Mouse (Mus musculus) hindbrain, embryonic 14.5 days (tissue): ENCODE results near the gene Tbc1d22a. TPM values are rescaled to one million over a fixed set of nuclear protein-coding genes. Genes with fewer than 3 reads are reported as not detected.
A peak's percentile ranks its signal among the peaks of the same experiment; 100 is the strongest.

Experiments used
- ATAC-seq: fragments of 200-750 bp; cut with Nextera tagmentation; 2 replicates; pipeline ENCODE4 v1.8.0; 2017; ENCODE audit warnings: moderate number of reproducible peaks, mild to moderate bottlenecking, moderate TSS enrichment, moderate library complexity; ENCODE audit not compliant: low FRiP score
- DNase-seq: peaks from one replicate; pipeline ENCODE4 v3.0.0-alpha.2; 2015; ENCODE audit warnings: low spot score
- H3K27ac ChIP-seq: fragments of 300-500 bp; sonication (generic); 2 replicates; pipeline ENCODE4 v1.5.1; 2014; ENCODE audit warnings: mild to moderate bottlenecking, moderate library complexity
- H3K27me3 ChIP-seq: fragments of 300-500 bp; sonication (generic); 2 replicates; pipeline ENCODE4 v1.6.1; 2014; ENCODE audit warnings: mild to moderate bottlenecking, low read length, mixed read lengths; ENCODE audit not compliant: control insufficient read depth, insufficient read depth
- H3K36me3 ChIP-seq: fragments of 300-500 bp; sonication (generic); replicated peaks from 2 replicates; pipeline ENCODE4 v1.6.1; 2014; ENCODE audit not compliant: control insufficient read depth, insufficient read depth
- H3K4me1 ChIP-seq: fragments of 300-500 bp; sonication (generic); replicated peaks from 2 replicates; pipeline ENCODE4 v1.6.1; 2014; ENCODE audit warnings: antibody characterized with exemption, low read length, mixed read lengths; ENCODE audit not compliant: control insufficient read depth, insufficient read depth
- H3K4me2 ChIP-seq: fragments of 300-500 bp; sonication (generic); replicated peaks from 2 replicates; pipeline ENCODE4 v1.6.1; 2014; ENCODE audit warnings: mild to moderate bottlenecking, moderate library complexity
- H3K4me3 ChIP-seq: fragments of 300-500 bp; sonication (generic); replicated peaks from 2 replicates; pipeline ENCODE4 v1.5.1; 2014; ENCODE audit warnings: mild to moderate bottlenecking, low read length
- H3K9ac ChIP-seq: fragments of 300-500 bp; sonication (generic); 2 replicates; pipeline ENCODE4 v1.6.1; 2014
- H3K9me3 ChIP-seq: fragments of 300-500 bp; sonication (generic); 2 replicates; pipeline ENCODE4 v1.6.1; 2016; ENCODE audit warnings: low read length; ENCODE audit not compliant: control insufficient read depth
- WGBS: fragments of 180-500 bp; shearing (Covaris S2); extraction: QIAGEN DNeasy Blood & Tissue Kit; methylation state at CpG from one replicate; pipeline ENCODE4 v1.1.7; 2014; 5-methylcytosine and 5-hydroxymethylcytosine counted together
- polyA plus RNA-seq: library from polyadenylated mRNA; unstranded; fragments of >200 nt; fragmentation: Nextera tagmentation; extraction: Ambion mirVana; gene quantifications from 2 replicates; pipeline ENCODE4 v1.2.1, GENCODE M21; 2014

Gene Tbc1d22a
- polyA plus RNA-seq, 1 experiment from 2014 or later: 10.7 TPM

DNA sequence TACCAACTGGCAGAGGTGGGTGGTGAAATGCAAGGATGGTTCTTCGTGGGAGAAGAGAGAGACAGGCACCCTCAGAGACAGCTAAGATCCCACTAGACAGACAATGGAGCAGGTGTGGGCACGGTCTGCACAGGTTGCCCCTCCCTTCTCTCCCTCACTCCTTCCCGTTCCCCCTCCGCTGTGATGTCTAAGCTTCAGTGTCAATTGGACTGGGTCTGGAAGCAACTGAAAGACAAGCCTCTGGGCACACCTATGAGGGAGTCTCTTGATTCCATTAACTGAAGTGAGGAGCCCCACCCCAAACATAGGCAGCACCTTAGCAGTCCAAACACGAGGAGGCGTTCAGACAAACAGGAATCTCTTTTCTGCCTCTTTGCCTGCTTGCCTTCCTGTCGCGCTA, 293.3 kb downstream of the Tbc1d22a start:
- no peak overlapping the region for H3K4me2 ChIP-seq

DNA sequence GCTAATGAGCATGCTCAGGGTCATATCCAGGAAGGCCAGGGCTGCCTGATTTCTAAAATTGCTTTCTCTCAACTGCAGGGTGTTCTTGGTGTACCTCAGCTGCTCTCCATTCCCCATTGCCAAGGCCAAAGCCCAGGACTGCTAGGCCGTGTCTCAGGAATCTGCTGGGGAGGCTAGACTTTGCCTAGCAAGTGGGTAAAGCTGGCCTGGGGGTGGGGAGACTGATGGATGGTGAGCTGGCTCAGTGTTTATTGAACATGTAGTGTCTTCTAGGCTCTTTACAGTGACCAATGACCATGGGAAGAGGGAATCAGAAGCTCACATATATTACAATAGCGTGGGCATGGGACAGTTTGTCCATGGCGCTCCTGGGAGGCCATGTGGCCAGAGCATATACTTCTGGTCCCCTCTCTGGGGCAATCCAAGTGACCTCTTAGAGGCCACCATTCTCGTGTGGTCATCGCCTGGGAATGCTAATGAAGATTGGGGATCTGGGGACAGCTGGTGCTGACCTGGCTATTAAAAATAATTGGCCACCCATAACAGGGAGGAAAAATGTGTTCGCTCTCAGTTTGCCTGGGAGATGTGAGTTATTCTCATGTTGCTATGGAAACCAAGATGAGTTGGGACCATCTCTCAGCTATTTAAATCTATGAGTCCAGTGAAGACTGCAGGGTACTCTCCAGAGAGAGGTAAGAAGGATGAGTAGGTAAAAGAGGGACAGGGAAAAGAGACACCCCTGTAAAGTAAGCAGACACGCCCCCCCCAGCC, 294.3 kb downstream of the Tbc1d22a start:
- Histone ChIP-seq H3K9ac (no peak overlapping the region), H3K36me3 (no peaks in the 10 kb centered on the region), H3K27ac (no peak overlapping the region), H3K4me3 (no peak overlapping the region), H3K4me1 (peaks cover 16% of the 10 kb centered on the region), H3K9me3 (no peaks in the 10 kb centered on the region), H3K4me2 (no peak overlapping the region), H3K27me3 (no peaks in the 10 kb centered on the region)
- peak; percentile 53 for DNase-seq
- 61% methylated on average over 7 of the region's 7 CpGs for WGBS
- ATAC-seq: no peak

More for the DNA sequence above, 293.3 kb downstream of the Tbc1d22a start:
- Histone ChIP-seq H3K9me3 (no peaks in the 10 kb centered on the region), H3K9ac (no peak overlapping the region), H3K27ac (no peak overlapping the region), H3K4me1 (peaks cover 16% of the 10 kb centered on the region), H3K27me3 (no peaks in the 10 kb centered on the region), H3K36me3 (no peaks in the 10 kb centered on the region), H3K4me3 (no peak overlapping the region)
- ATAC-seq (no peak), DNase-seq (no peak)
- 87% methylated on average over 8 of the region's 8 CpGs for WGBS

DNA sequence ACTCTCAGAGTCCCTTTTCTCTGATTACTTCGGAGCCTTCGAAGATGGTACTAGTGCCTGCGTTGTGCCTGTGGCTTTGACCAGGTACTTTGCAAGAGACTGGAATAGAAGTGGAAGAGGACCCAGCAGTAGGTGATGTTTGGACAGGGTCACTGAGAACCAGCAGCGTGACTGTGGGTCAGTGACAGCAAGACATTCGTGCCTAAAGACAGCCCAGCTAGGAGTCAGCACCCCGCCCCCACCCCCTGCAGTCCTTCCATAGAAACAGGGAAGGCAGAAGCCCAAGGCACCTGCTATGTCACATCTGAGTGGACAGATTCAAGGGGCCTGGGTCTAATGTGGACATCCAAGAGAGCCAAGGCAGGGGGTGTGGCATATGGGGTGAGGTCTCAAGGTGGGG, 295.3 kb downstream of the Tbc1d22a start:
- no peak overlapping the region for H3K27ac ChIP-seq
- no peak overlapping the region for H3K9ac ChIP-seq
- H3K36me3 ChIP-seq: no peaks in the 10 kb centered on the region
- no peak for DNase-seq
- H3K4me1 ChIP-seq: peaks cover 16% of the 10 kb centered on the region
- H3K9me3 ChIP-seq: no peaks in the 10 kb centered on the region
- no peaks in the 10 kb centered on the region for H3K27me3 ChIP-seq
- H3K4me3 ChIP-seq: no peak overlapping the region
- WGBS: 74% methylated on average over 6 of the region's 6 CpGs
- H3K4me2 ChIP-seq: no peak overlapping the region
- ATAC-seq: no peak

DNA sequence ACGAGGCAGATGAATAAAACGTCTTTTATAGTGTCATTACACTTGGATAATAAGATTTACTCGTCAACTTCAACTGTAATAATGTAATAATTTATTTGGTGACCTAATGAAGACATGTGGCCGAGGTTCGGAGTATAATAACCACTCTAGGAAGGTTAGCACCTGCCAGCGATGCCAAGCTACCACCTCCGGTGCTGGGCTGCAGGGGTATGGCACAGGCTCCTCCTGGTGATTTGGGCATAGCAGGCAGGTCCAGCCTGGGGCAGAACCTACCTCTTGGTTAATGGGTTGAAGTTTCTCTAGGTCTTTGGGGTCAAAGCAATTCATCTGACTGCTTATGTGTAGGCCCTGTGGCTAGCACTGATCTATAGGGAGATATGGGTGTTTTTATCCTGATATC, 296.9 kb downstream of the Tbc1d22a start:
- 74% methylated on average over 7 of the region's 7 CpGs for WGBS
- H3K4me2 ChIP-seq: no peak overlapping the region
- no peak for ATAC-seq

DNA sequence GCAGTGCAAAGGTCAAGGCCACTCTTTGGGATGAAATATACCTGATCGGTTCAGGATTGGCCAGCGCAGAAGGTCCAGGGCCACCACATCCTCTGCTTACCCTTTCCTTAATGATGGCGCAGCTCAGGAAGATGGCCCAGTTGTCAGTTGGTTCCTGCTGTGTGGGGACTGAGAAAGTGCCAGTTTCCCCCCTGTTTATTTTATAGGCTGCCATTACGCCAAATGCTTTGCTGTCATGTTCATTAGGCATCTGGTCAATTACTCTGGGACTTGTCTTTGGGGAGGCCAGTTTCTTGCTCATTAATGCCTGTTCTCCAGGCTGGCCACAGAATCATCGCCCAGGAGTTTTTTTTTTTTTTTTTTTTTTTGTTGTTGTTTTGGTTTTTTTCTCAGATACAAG, 299.1 kb downstream of the Tbc1d22a start:
- Histone ChIP-seq H3K27me3 (no peaks in the 10 kb centered on the region), H3K4me3 (no peak overlapping the region), H3K36me3 (no peaks in the 10 kb centered on the region), H3K9me3 (no peaks in the 10 kb centered on the region), H3K27ac (no peak overlapping the region), H3K4me2 (no peak overlapping the region), H3K4me1 (peaks cover 16% of the 10 kb centered on the region), H3K9ac (no peak overlapping the region)
- no peak for DNase-seq
- 67% methylated on average over 5 of the region's 5 CpGs for WGBS
- ATAC-seq: no peak

More for the DNA sequence above, 296.9 kb downstream of the Tbc1d22a start:
- H3K4me1 ChIP-seq: peaks cover 16% of the 10 kb centered on the region
- no peak overlapping the region for H3K4me3 ChIP-seq
- no peak overlapping the region for H3K27ac ChIP-seq
- no peaks in the 10 kb centered on the region for H3K27me3 ChIP-seq
- H3K9me3 ChIP-seq: no peaks in the 10 kb centered on the region
- H3K9ac ChIP-seq: no peak overlapping the region
- no peak for DNase-seq
- H3K36me3 ChIP-seq: no peaks in the 10 kb centered on the region

DNA sequence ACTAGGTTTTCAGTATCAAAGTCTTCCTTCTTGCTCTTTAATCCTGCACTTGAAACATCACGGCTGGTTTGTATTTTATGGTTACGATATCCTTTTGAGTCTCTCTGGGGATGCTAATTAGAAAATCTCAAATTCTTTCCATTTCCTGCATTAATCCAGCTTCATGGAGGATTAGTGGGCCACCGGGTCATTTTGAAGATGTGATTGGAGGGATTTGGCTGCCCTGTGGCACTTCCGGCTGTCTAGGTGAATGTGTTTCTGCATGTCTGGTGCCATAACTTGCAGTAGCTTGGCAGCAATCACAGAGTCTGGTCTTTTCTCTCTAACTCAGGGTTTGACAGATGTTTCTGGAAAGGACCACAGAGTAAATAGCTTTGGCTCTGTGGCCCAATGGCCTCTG, 305.9 kb downstream of the Tbc1d22a start:
- H3K9ac ChIP-seq: no peak overlapping the region
- no peak for DNase-seq
- H3K27ac ChIP-seq: no peak overlapping the region
- 80% methylated on average over 4 of the region's 4 CpGs for WGBS
- H3K4me3 ChIP-seq: no peak overlapping the region
- no peaks in the 10 kb centered on the region for H3K27me3 ChIP-seq
- no peak overlapping the region for H3K4me2 ChIP-seq
- H3K9me3 ChIP-seq: 0 out of 2 replicates have a peak, but pooled peaks cover 4% of the 10 kb centered on the region
- H3K36me3 ChIP-seq: no peaks in the 10 kb centered on the region
- ATAC-seq: no peak
- H3K4me1 ChIP-seq: no peaks in the 10 kb centered on the region

DNA sequence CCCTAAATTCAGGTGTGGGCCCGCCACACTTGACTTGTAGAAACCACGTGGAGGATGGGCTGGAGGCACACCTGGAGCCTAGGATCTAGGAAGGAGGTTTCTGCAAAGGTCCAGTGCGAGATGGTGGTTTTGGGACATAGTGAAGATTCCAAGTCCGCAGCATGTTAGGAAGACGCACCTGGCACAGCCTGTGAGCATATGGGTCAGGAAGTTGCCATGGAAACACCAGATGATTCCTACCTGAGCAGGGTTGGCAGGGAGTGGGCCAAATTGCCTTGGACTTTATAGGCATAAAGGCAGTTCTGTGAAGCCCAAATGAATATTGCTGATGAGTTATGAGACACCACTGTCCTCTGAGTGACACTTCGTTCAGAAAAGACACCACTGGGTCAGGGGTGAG, 321.1 kb downstream of the Tbc1d22a start:
- Histone ChIP-seq H3K36me3 (no peaks in the 10 kb centered on the region), H3K27me3 (no peaks in the 10 kb centered on the region), H3K4me1 (no peaks in the 10 kb centered on the region), H3K4me2 (no peak overlapping the region), H3K9ac (no peak overlapping the region), H3K9me3 (no peaks in the 10 kb centered on the region), H3K4me3 (no peak overlapping the region), H3K27ac (no peak overlapping the region)
- ATAC-seq: no peak
- WGBS: 85% methylated on average over 6 of the region's 6 CpGs
- no peak for DNase-seq

DNA sequence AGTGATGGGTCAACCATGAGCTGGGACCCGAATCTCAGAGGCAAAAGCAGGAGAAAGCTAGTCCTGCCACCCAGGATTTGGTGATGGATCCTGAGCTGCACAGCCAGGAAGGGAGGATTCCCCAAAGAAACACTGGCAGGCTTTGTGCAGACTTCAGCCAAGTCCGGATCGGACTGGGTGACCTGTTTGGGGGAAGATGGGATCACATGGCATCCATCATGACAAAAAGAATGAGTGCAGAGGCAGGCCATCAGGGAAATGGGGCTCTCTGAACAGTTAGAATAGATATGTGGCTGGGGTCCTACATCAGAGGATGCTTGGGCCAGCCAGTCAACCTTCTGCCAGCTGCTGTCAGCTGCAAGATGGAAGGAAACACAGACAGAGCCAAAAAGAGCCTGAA, 328.1 kb downstream of the Tbc1d22a start:
- DNase-seq: no peak
- Histone ChIP-seq H3K4me2 (no peak overlapping the region), H3K36me3 (no peaks in the 10 kb centered on the region), H3K4me1 (no peaks in the 10 kb centered on the region), H3K9me3 (0 out of 2 replicates have a peak, but pooled peaks cover under 1% of the 10 kb centered on the region), H3K4me3 (no peak overlapping the region), H3K27me3 (no peaks in the 10 kb centered on the region), H3K27ac (no peak overlapping the region), H3K9ac (no peak overlapping the region)
- no peak; the same call in 1 of the 2 replicates for ATAC-seq
- 73% methylated on average over 3 of the region's 3 CpGs for WGBS

DNA sequence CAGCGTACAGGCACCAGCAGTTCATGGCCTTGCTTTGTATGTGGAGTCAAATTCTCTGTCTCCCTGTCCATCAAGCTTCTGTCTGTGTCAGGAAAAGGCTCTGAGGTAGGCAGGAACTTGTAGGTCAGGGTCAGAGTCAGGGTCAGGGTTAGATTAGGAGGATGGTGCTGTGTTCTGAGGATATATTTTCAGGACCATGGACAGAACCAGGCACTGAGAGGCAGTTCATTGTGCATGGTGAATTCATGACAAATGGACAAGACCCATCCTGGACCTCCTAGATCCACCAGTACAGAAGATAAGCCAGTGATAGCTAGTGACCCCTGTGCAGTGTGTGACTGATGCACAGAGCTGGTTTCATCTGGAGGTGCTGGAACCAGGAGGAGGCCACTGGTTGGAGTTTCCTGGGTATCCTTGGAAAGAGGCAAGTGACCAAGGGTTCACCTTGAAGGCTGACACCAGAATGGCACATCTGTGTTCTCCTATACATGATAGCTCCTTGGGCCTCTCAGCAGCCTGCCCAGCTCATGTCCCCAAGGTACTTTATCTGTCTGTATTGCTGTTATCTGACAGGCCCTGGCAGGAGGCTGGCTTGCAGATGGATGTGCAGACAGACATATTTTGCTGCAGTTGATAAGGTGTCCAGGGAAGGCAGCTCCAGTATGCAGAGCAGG, 330.0 kb downstream of the Tbc1d22a start:
- Histone ChIP-seq H3K27ac (no peak overlapping the region), H3K9me3 (0 out of 2 replicates have a peak, but pooled peaks cover 14% of the 10 kb centered on the region), H3K4me1 (no peaks in the 10 kb centered on the region), H3K4me2 (no peak overlapping the region), H3K36me3 (no peaks in the 10 kb centered on the region), H3K9ac (no peak overlapping the region), H3K4me3 (no peak overlapping the region), H3K27me3 (no peaks in the 10 kb centered on the region)
- ATAC-seq (no peak), DNase-seq (no peak)
- WGBS: 86% methylated on average over 1 of the region's 1 CpGs
